Mouse (Mus musculus): ENCODE results near the gene Sema4c. TPM values are rescaled to one million over a fixed set of nuclear protein-coding genes. Genes with fewer than 3 reads are reported as not detected.

Sema4c gene
- polyA plus RNA-seq, 1 experiment from 2014 or later = 6.9 TPM

GRCm38 (mm10) chr1:36555798-36556395 is 2.3 kb downstream of the Sema4c start:
- peak overlapping the region; percentile 100 for H3K27ac ChIP-seq (ENCODE audit: low read depth, low read length)
- ATAC-seq = no peak

DNA sequence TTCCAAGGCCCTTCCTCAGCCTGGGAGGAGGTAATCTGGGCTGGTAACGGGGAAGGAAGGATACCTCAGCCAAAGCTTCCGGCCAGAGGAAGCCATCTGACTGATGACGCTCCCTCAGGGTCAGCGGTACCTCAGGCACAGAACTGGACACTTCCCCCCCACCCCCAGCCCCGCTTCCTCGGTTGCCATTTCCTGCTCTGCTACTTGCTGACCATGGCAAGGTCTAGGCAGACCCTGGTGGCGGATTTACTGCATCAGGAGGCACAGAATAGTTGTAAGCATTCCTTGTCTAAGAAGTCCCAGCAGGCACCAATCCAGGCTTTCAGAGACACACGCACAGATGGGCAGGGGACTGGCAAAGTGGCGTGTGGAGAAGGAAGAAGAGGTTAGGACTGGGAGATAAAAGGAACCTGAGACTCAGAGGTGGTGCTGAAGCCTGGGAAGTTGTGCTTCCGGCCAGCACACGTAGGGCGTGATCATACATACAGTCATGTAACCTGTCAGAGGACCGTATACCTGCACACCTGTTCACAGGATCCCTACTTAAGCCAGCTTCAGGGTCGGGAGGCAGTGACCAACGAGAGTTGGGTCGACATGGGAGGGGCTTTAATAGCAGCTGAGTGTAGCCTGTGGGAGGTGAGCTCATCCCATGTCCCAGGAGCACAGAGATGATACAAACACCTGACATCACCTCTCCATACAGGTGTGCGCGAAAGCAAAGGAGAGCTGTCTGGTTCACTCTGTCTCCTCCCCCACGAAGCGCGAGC is 3.3 kb downstream of the Sema4c start:
- Histone ChIP-seq H3K4me1 (ENCODE audit: control insufficient read depth, insufficient read depth, low read length) (peaks cover 20% of the 10 kb centered on the region), H3K4me3 (ENCODE audit: low read depth, low read length) (peak overlapping the region; percentile 99; the same call in 1 of the 2 replicates), H3K27me3 (replicated peaks; ENCODE audit: control insufficient read depth, insufficient read depth, low read length) (no peaks in the 10 kb centered on the region), H3K27ac (ENCODE audit: low read depth, low read length) (no peak overlapping the region; the same call in 1 of the 2 replicates), H3K9ac (ENCODE audit: low read length) (peak overlapping the region; percentile 100), H3K36me3 (ENCODE audit: control insufficient read depth, insufficient read depth, low read length) (peaks cover 54% of the 10 kb centered on the region), H3K4me2 (ENCODE audit: low read length) (peak overlapping the region; percentile 99), H3K9me3 (replicated peaks; ENCODE audit: control insufficient read depth, low read length) (no peaks in the 10 kb centered on the region)
- ATAC-seq = no peak
- no peak for DNase-seq (ENCODE audit: low spot score)
- 80% methylated on average over 21 of the region's 21 CpGs for WGBS

More at GRCm38 (mm10) chr1:36555798-36556395, 2.3 kb downstream of the Sema4c start:
- H3K9ac ChIP-seq (ENCODE audit: low read length) = peak overlapping the region; percentile 100
- no peaks in the 10 kb centered on the region for H3K27me3 ChIP-seq (replicated peaks; ENCODE audit: control insufficient read depth, insufficient read depth, low read length)
- peak overlapping the region; percentile 99 for H3K4me2 ChIP-seq (ENCODE audit: low read length)
- 4% methylated on average over 8 of the region's 8 CpGs for WGBS
- H3K9me3 ChIP-seq (replicated peaks; ENCODE audit: control insufficient read depth, low read length) = no peaks in the 10 kb centered on the region
- H3K36me3 ChIP-seq (ENCODE audit: control insufficient read depth, insufficient read depth, low read length) = peaks cover 43% of the 10 kb centered on the region
- no peak for DNase-seq (ENCODE audit: low spot score)
- peak overlapping the region; percentile 99 for H3K4me3 ChIP-seq (ENCODE audit: low read depth, low read length)
- H3K4me1 ChIP-seq (ENCODE audit: control insufficient read depth, insufficient read depth, low read length) = peaks cover 20% of the 10 kb centered on the region

DNA sequence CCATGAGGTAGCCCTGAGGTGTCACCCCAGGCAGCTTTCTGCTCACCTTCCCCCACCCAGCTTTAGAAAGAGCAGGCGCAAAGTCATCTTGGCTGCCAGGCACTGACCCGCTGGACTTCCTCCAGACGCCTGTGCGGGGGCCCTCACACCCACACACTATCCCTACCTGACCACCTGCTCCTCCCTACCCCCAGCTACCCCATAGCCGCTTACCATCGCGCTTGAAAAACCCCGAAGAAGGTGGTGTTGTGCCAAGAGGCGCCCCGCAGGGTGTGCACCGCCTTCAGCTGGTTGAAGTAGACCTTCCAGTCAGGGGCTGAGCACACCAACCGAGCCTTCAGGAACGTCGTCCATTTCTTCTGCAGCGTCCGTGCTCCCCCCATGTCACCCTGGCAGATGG is 5.6 kb downstream of the Sema4c start:
- Histone ChIP-seq H3K9me3 (replicated peaks; ENCODE audit: control insufficient read depth, low read length) (no peaks in the 10 kb centered on the region), H3K4me1 (ENCODE audit: control insufficient read depth, insufficient read depth, low read length) (peaks cover 15% of the 10 kb centered on the region), H3K4me3 (ENCODE audit: low read depth, low read length) (no peak overlapping the region), H3K4me2 (ENCODE audit: low read length) (no peak overlapping the region), H3K9ac (ENCODE audit: low read length) (no peak overlapping the region), H3K36me3 (ENCODE audit: control insufficient read depth, insufficient read depth, low read length) (peaks cover 75% of the 10 kb centered on the region), H3K27ac (ENCODE audit: low read depth, low read length) (no peak overlapping the region), H3K27me3 (replicated peaks; ENCODE audit: control insufficient read depth, insufficient read depth, low read length) (no peaks in the 10 kb centered on the region)
- ATAC-seq (no peak), DNase-seq (ENCODE audit: low spot score) (no peak)
- WGBS = 78% methylated on average over 16 of the region's 16 CpGs

GRCm38 (mm10) chr1:36551904-36552303 is 6.2 kb downstream of the Sema4c start:
- peaks cover 17% of the 10 kb centered on the region for H3K4me1 ChIP-seq (ENCODE audit: control insufficient read depth, insufficient read depth, low read length)
- no peaks in the 10 kb centered on the region for H3K9me3 ChIP-seq (replicated peaks; ENCODE audit: control insufficient read depth, low read length)
- no peaks in the 10 kb centered on the region for H3K27me3 ChIP-seq (replicated peaks; ENCODE audit: control insufficient read depth, insufficient read depth, low read length)
- no peak overlapping the region for H3K9ac ChIP-seq (ENCODE audit: low read length)
- no peak overlapping the region for H3K4me3 ChIP-seq (ENCODE audit: low read depth, low read length)
- peaks cover 76% of the 10 kb centered on the region for H3K36me3 ChIP-seq (ENCODE audit: control insufficient read depth, insufficient read depth, low read length)
- 91% methylated on average over 17 of the region's 17 CpGs for WGBS
- no peak overlapping the region for H3K27ac ChIP-seq (ENCODE audit: low read depth, low read length)
- DNase-seq (ENCODE audit: low spot score) = no peak
- H3K4me2 ChIP-seq (ENCODE audit: low read length) = no peak overlapping the region
- ATAC-seq = no peak

DNA sequence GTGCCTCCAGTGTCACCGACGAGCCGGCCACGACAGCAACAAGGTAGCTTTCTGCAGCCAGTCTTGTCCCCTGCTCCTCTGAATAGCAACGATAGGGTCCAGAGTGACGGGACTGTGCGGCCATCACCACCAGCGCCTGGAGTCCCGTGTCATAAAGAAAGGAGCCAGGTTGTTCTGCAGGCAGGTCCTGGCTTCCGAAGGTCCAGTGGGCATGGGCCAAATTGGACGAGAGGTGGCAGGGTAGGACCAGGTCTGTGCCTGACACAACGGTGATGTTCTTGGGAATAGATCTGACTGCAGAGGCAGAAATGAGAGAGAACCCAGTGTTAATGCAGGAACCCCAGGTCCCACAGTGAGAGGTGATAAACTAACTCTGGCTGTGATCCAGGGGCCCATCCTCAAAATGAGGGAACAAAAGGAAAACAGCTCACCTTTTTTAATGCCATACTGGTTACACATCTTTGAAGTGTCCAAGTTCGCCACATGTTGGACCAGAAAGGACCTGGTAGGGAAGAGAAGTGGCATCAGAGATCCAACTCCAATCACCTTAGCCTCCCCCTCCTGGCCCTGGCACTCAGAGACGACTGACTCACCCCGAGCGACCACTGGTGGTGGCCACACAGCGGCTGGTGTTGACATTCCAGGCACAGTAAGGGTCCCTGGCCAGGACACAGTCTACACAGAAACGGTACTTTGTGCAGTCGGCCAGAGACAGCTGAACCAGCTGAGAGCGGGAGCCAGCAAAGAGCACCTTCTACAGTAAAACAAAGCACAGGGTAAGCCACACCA is 7.9 kb downstream of the Sema4c start:
- Histone ChIP-seq H3K27me3 (replicated peaks; ENCODE audit: control insufficient read depth, insufficient read depth, low read length) (no peaks in the 10 kb centered on the region), H3K4me1 (ENCODE audit: control insufficient read depth, insufficient read depth, low read length) (peaks cover 16% of the 10 kb centered on the region), H3K4me2 (ENCODE audit: low read length) (no peak overlapping the region), H3K27ac (ENCODE audit: low read depth, low read length) (no peak overlapping the region), H3K4me3 (ENCODE audit: low read depth, low read length) (no peak overlapping the region), H3K9ac (ENCODE audit: low read length) (no peak overlapping the region), H3K9me3 (replicated peaks; ENCODE audit: control insufficient read depth, low read length) (no peaks in the 10 kb centered on the region), H3K36me3 (ENCODE audit: control insufficient read depth, insufficient read depth, low read length) (peaks cover 76% of the 10 kb centered on the region)
- WGBS = 78% methylated on average over 20 of the region's 20 CpGs
- no peak for DNase-seq (ENCODE audit: low spot score)
- ATAC-seq = no peak

GRCm38 (mm10) chr1:36549491-36549890 is 8.7 kb downstream of the Sema4c start:
- no peak overlapping the region for H3K27ac ChIP-seq (ENCODE audit: low read depth, low read length)
- no peak overlapping the region for H3K9ac ChIP-seq (ENCODE audit: low read length)
- no peak overlapping the region for H3K4me3 ChIP-seq (ENCODE audit: low read depth, low read length)
- no peaks in the 10 kb centered on the region for H3K9me3 ChIP-seq (replicated peaks; ENCODE audit: control insufficient read depth, low read length)
- ATAC-seq (no peak), DNase-seq (ENCODE audit: low spot score) (no peak)
- WGBS = 88% methylated on average over 18 of the region's 18 CpGs
- H3K4me2 ChIP-seq (ENCODE audit: low read length) = no peak overlapping the region
- H3K36me3 ChIP-seq (ENCODE audit: control insufficient read depth, insufficient read depth, low read length) = peaks cover 69% of the 10 kb centered on the region
- peaks cover 8% of the 10 kb centered on the region for H3K4me1 ChIP-seq (ENCODE audit: control insufficient read depth, insufficient read depth, low read length)
- H3K27me3 ChIP-seq (replicated peaks; ENCODE audit: control insufficient read depth, insufficient read depth, low read length) = no peaks in the 10 kb centered on the region

- Histone ChIP-seq H3K27me3 (replicated peaks; ENCODE audit: control insufficient read depth, insufficient read depth, low read length) (no peaks in the 10 kb centered on the region), H3K4me1 (ENCODE audit: control insufficient read depth, insufficient read depth, low read length) (peaks cover 8% of the 10 kb centered on the region), H3K36me3 (ENCODE audit: control insufficient read depth, insufficient read depth, low read length) (peaks cover 62% of the 10 kb centered on the region), H3K9ac (ENCODE audit: low read length) (no peak overlapping the region; the same call in 1 of the 2 replicates), H3K4me3 (ENCODE audit: low read depth, low read length) (no peak overlapping the region), H3K4me2 (ENCODE audit: low read length) (no peak overlapping the region), H3K9me3 (replicated peaks; ENCODE audit: control insufficient read depth, low read length) (no peaks in the 10 kb centered on the region), H3K27ac (ENCODE audit: low read depth, low read length) (no peak overlapping the region)
- no peak for ATAC-seq
- WGBS = 64% methylated on average over 8 of the region's 8 CpGs
- DNase-seq (ENCODE audit: low spot score) = no peak
These were observed 9.4 kb downstream of the Sema4c start for GRCm38 (mm10) chr1:36548771-36549170.

- ATAC-seq (no peak), DNase-seq (ENCODE audit: low spot score) (peak; percentile 51)
- 25% methylated on average over 9 of the region's 9 CpGs for WGBS
- H3K4me3 ChIP-seq (ENCODE audit: low read depth, low read length) = no peak overlapping the region
- H3K9ac ChIP-seq (ENCODE audit: low read length) = no peak overlapping the region; the same call in 1 of the 2 replicates
- H3K4me2 ChIP-seq (ENCODE audit: low read length) = 0 out of 2 replicates have a peak overlapping the region, but pooled peaks have one; percentile 24
- peak overlapping the region; percentile 45; the same call in 1 of the 2 replicates for H3K27ac ChIP-seq (ENCODE audit: low read depth, low read length)
- peaks cover 55% of the 10 kb centered on the region for H3K36me3 ChIP-seq (ENCODE audit: control insufficient read depth, insufficient read depth, low read length)
- peaks cover 8% of the 10 kb centered on the region for H3K4me1 ChIP-seq (ENCODE audit: control insufficient read depth, insufficient read depth, low read length)
- H3K27me3 ChIP-seq (replicated peaks; ENCODE audit: control insufficient read depth, insufficient read depth, low read length) = no peaks in the 10 kb centered on the region
- no peaks in the 10 kb centered on the region for H3K9me3 ChIP-seq (replicated peaks; ENCODE audit: control insufficient read depth, low read length)
These were observed 10.1 kb downstream of the Sema4c start for GRCm38 (mm10) chr1:36547981-36548598.

Data from forebrain, embryonic 14.5 days (tissue).